Mouse (Mus musculus): ENCODE results near the gene Agfg1.

GRCm38 (mm10) chr1:82855729-82856128 lies 16.4 kb downstream of the Agfg1 start:
- TF ChIP-seq POLR2A (IDR thresholded peaks at IDR 0.05; ENCODE audit: insufficient read length, low read depth) (no peak), MAX (IDR thresholded peaks at IDR 0.05; ENCODE audit: low read depth) (no peak), USF1 (IDR thresholded peaks at IDR 0.05; ENCODE audit: low read depth) (no peak), CEBPB (IDR thresholded peaks at IDR 0.05; ENCODE audit: insufficient read depth, poor library complexity, severe bottlenecking) (no peak), MYOD1 (IDR thresholded peaks at IDR 0.05; ENCODE audit: control insufficient read depth in 1 of 3, insufficient read length in 2 of 3, low read depth in 2 of 3) (no peak), E2F4 (IDR thresholded peaks at IDR 0.05; ENCODE audit: insufficient read depth) (no peak)

All from myocyte (in vitro differentiated cells).